Mouse (Mus musculus) embryonic facial prominence, embryonic 10.5 days (tissue): ENCODE results near the gene Lrrc27. TPM values are rescaled to one million over a fixed set of nuclear protein-coding genes. Genes with fewer than 3 reads are reported as not detected.

Source experiments
- DNase-seq: peaks from one replicate; pipeline ENCODE4 v3.0.0-alpha.2; 2017; ENCODE audit warnings: low spot score
- H3K27ac ChIP-seq: fragments of 300-500 bp; sonication (generic); replicated peaks from 2 replicates; pipeline ENCODE4 v1.5.1; 2016; ENCODE audit warnings: mild to moderate bottlenecking
- H3K27me3 ChIP-seq: fragments of 300-500 bp; sonication (generic); replicated peaks from 2 replicates; pipeline ENCODE4 v1.6.1; 2016; ENCODE audit warnings: low read depth, mild to moderate bottlenecking; ENCODE audit not compliant: poor library complexity, severe bottlenecking
- H3K36me3 ChIP-seq: fragments of 300-500 bp; sonication (generic); replicated peaks from 2 replicates; pipeline ENCODE4 v1.6.1; 2016; ENCODE audit warnings: mild to moderate bottlenecking, moderate library complexity
- H3K4me1 ChIP-seq: fragments of 300-500 bp; sonication (generic); 2 replicates; pipeline ENCODE4 v1.6.1; 2016
- H3K4me3 ChIP-seq: fragments of 300-500 bp; sonication (generic); 2 replicates; pipeline ENCODE4 v1.5.1; 2016; ENCODE audit warnings: mild to moderate bottlenecking, moderate library complexity
- H3K9me3 ChIP-seq: fragments of 300-500 bp; sonication (generic); 2 replicates; pipeline ENCODE4 v1.6.1; 2016; ENCODE audit warnings: mild to moderate bottlenecking
- WGBS: fragments of 180-500 bp; shearing (Covaris S2); methylation state at CpG from one replicate; pipeline ENCODE4 v1.1.7; 2016; 5-methylcytosine and 5-hydroxymethylcytosine counted together
- polyA plus RNA-seq: library from polyadenylated mRNA; unstranded; fragments of >200 nt; fragmentation: Nextera tagmentation; extraction: Ambion mirVana; gene quantifications from 2 replicates; pipeline ENCODE4 v1.2.1, GENCODE M21; 2016

Lrrc27 gene
- polyA plus RNA-seq, 1 experiment from 2014 or later = 4.6 TPM

GRCm38 (mm10) chr7:139190616-139191015 is 22.2 kb upstream of the Lrrc27 start:
- Histone ChIP-seq H3K27me3 (peaks cover 60% of the 10 kb centered on the region), H3K27ac (no peak overlapping the region), H3K4me1 (peaks cover 12% of the 10 kb centered on the region), H3K4me3 (no peak overlapping the region), H3K9me3 (peaks cover 10% of the 10 kb centered on the region), H3K36me3 (no peaks in the 10 kb centered on the region)
- DNase-seq = no peak
- WGBS = 88% methylated on average over 4 of the region's 4 CpGs

GRCm38 (mm10) chr7:139191619-139192018 is 21.2 kb upstream of the Lrrc27 start:
- DNase-seq = no peak
- peaks cover 50% of the 10 kb centered on the region for H3K27me3 ChIP-seq
- H3K4me3 ChIP-seq = no peak overlapping the region
- peaks cover 12% of the 10 kb centered on the region for H3K4me1 ChIP-seq
- 68% methylated on average over 6 of the region's 6 CpGs for WGBS
- H3K9me3 ChIP-seq = peaks cover 10% of the 10 kb centered on the region
- H3K36me3 ChIP-seq = no peaks in the 10 kb centered on the region
- H3K27ac ChIP-seq = no peak overlapping the region

- Histone ChIP-seq H3K27ac (no peak overlapping the region), H3K4me1 (no peaks in the 10 kb centered on the region), H3K36me3 (no peaks in the 10 kb centered on the region), H3K27me3 (peaks cover 16% of the 10 kb centered on the region), H3K9me3 (no peaks in the 10 kb centered on the region), H3K4me3 (no peak overlapping the region)
- DNase-seq = no peak
- whole genome bisulfite sequencing = 80% methylated on average over 4 of the region's 4 CpGs
Observed at GRCm38 (mm10) chr7:139197022-139197421, 15.8 kb upstream of the Lrrc27 start.

- H3K36me3 ChIP-seq = no peaks in the 10 kb centered on the region
- peak; percentile 66 for DNase-seq
- WGBS = 37% methylated on average over 7 of the region's 7 CpGs
Observed at GRCm38 (mm10) chr7:139200108-139200507, 12.7 kb upstream of the Lrrc27 start.

GRCm38 (mm10) chr7:139201209-139201608 is 11.6 kb upstream of the Lrrc27 start:
- H3K27ac ChIP-seq = no peak overlapping the region
- H3K36me3 ChIP-seq = no peaks in the 10 kb centered on the region
- 64% methylated on average over 6 of the region's 6 CpGs for WGBS
- H3K4me1 ChIP-seq = no peaks in the 10 kb centered on the region
- no peak overlapping the region for H3K4me3 ChIP-seq
- no peaks in the 10 kb centered on the region for H3K9me3 ChIP-seq
- no peak for DNase-seq
- H3K27me3 ChIP-seq = peaks cover 16% of the 10 kb centered on the region

More at GRCm38 (mm10) chr7:139200108-139200507, 12.7 kb upstream of the Lrrc27 start:
- no peaks in the 10 kb centered on the region for H3K4me1 ChIP-seq
- H3K27me3 ChIP-seq = peaks cover 16% of the 10 kb centered on the region
- H3K4me3 ChIP-seq = no peak overlapping the region
- no peak overlapping the region for H3K27ac ChIP-seq
- H3K9me3 ChIP-seq = no peaks in the 10 kb centered on the region

GRCm38 (mm10) chr7:139208023-139208772 is 4.6 kb upstream of the Lrrc27 start:
- H3K36me3 ChIP-seq = no peaks in the 10 kb centered on the region

GRCm38 (mm10) chr7:139208773-139209095 is 4.1 kb upstream of the Lrrc27 start:
- no peaks in the 10 kb centered on the region for H3K9me3 ChIP-seq
- peaks cover 19% of the 10 kb centered on the region for H3K4me1 ChIP-seq
- H3K36me3 ChIP-seq = no peaks in the 10 kb centered on the region
- H3K27ac ChIP-seq = no peak overlapping the region
- no peak for DNase-seq
- no peak overlapping the region for H3K4me3 ChIP-seq
- H3K27me3 ChIP-seq = peaks cover 8% of the 10 kb centered on the region; the same call in 1 of the 2 replicates
- 85% methylated on average over 4 of the region's 4 CpGs for WGBS

More at GRCm38 (mm10) chr7:139208023-139208772, 4.6 kb upstream of the Lrrc27 start:
- Histone ChIP-seq H3K9me3 (no peaks in the 10 kb centered on the region), H3K27me3 (peaks cover 8% of the 10 kb centered on the region; the same call in 1 of the 2 replicates), H3K4me3 (no peak overlapping the region), H3K27ac (no peak overlapping the region), H3K4me1 (peaks cover 14% of the 10 kb centered on the region; the same call in 1 of the 2 replicates)
- DNase-seq = peak; percentile 75
- WGBS = 36% methylated on average over 7 of the region's 7 CpGs

- no peaks in the 10 kb centered on the region for H3K36me3 ChIP-seq
- peaks cover 7% of the 10 kb centered on the region; the same call in 1 of the 2 replicates for H3K27me3 ChIP-seq
- H3K4me3 ChIP-seq = no peak overlapping the region
- H3K9me3 ChIP-seq = no peaks in the 10 kb centered on the region
- no peak overlapping the region; the same call in 1 of the 2 replicates for H3K27ac ChIP-seq
- DNase-seq = no peak
- WGBS = 82% methylated on average over 6 of the region's 6 CpGs
- peaks cover 22% of the 10 kb centered on the region for H3K4me1 ChIP-seq
Observed at GRCm38 (mm10) chr7:139211761-139212160, 1.0 kb upstream of the Lrrc27 start.

GRCm38 (mm10) chr7:139213751-139214150 is 963 bp downstream of the Lrrc27 start:
- H3K4me1 ChIP-seq = peaks cover 33% of the 10 kb centered on the region
- H3K9me3 ChIP-seq = no peaks in the 10 kb centered on the region
- H3K27ac ChIP-seq = peak overlapping the region; percentile 97
- H3K27me3 ChIP-seq = no peaks in the 10 kb centered on the region
- no peaks in the 10 kb centered on the region for H3K36me3 ChIP-seq
- WGBS = 72% methylated on average over 3 of the region's 3 CpGs
- H3K4me3 ChIP-seq = peak overlapping the region; percentile 72
- DNase-seq = no peak

- H3K36me3 ChIP-seq = no peaks in the 10 kb centered on the region
- 80% methylated on average over 3 of the region's 3 CpGs for WGBS
- H3K27me3 ChIP-seq = no peaks in the 10 kb centered on the region
- no peak overlapping the region for H3K27ac ChIP-seq
- DNase-seq = no peak
- H3K4me1 ChIP-seq = peaks cover 36% of the 10 kb centered on the region
- H3K9me3 ChIP-seq = no peaks in the 10 kb centered on the region
- no peak overlapping the region for H3K4me3 ChIP-seq
Observed at GRCm38 (mm10) chr7:139214160-139214559, 1.4 kb downstream of the Lrrc27 start.

GRCm38 (mm10) chr7:139214596-139215340 is 2.0 kb downstream of the Lrrc27 start:
- no peak overlapping the region for H3K4me3 ChIP-seq
- peaks cover 39% of the 10 kb centered on the region for H3K4me1 ChIP-seq
- no peaks in the 10 kb centered on the region for H3K36me3 ChIP-seq
- H3K27ac ChIP-seq = no peak overlapping the region
- WGBS = 78% methylated on average over 14 of the region's 14 CpGs
- DNase-seq = no peak
- no peaks in the 10 kb centered on the region for H3K27me3 ChIP-seq
- no peaks in the 10 kb centered on the region for H3K9me3 ChIP-seq

GRCm38 (mm10) chr7:139215516-139215915 is 2.7 kb downstream of the Lrrc27 start:
- 76% methylated on average over 1 of the region's 1 CpGs for WGBS
- Histone ChIP-seq H3K36me3 (no peaks in the 10 kb centered on the region), H3K27me3 (no peaks in the 10 kb centered on the region), H3K9me3 (no peaks in the 10 kb centered on the region), H3K4me1 (peaks cover 39% of the 10 kb centered on the region), H3K4me3 (no peak overlapping the region), H3K27ac (no peak overlapping the region)
- DNase-seq = no peak

- 90% methylated on average over 7 of the region's 7 CpGs for WGBS
- no peak overlapping the region for H3K27ac ChIP-seq
- H3K4me1 ChIP-seq = peaks cover 39% of the 10 kb centered on the region
- H3K27me3 ChIP-seq = no peaks in the 10 kb centered on the region
- H3K36me3 ChIP-seq = no peaks in the 10 kb centered on the region
- no peak for DNase-seq
- no peak overlapping the region for H3K4me3 ChIP-seq
- H3K9me3 ChIP-seq = no peaks in the 10 kb centered on the region
Observed at GRCm38 (mm10) chr7:139215946-139216345, 3.2 kb downstream of the Lrrc27 start.
